Mouse (Mus musculus): Measurements from ENCODE around the gene 2210017I01Rik. TPM values are rescaled to one million over a fixed set of nuclear protein-coding genes. Genes with fewer than 3 reads are reported as not detected.

2210017I01Rik gene
- polyA plus RNA-seq, 1 experiment from 2014 or later = not detected

GRCm38 (mm10) chr3:92565418-92565817 lies 41.9 kb downstream of the 2210017I01Rik start:
- DNase-seq (ENCODE audit: low spot score) = no peak

Other genes starting within 250 kb of the 2210017I01Rik start
- 1.3 and 1.5 TPM in 2 replicates for gene Sprr2f, start 242.3 kb downstream of the 2210017I01Rik start, polyA plus RNA-seq (2015; fragmentation: Nextera tagmentation; extraction: Ambion mirVana)
- gene Sprr2h, start 221.8 kb downstream of the 2210017I01Rik start, polyA plus RNA-seq (2015; fragmentation: Nextera tagmentation; extraction: Ambion mirVana) = 0.39 TPM in 1 of 2 replicates, not detected in the other
- gene Sprr2i, start 199.5 kb downstream of the 2210017I01Rik start, polyA plus RNA-seq (2015; fragmentation: Nextera tagmentation; extraction: Ambion mirVana) = 1.7 and 2.3 TPM in 2 replicates
- 0.19 and 0.29 TPM in 2 replicates for gene Sprr2j-ps, start 189.4 kb downstream of the 2210017I01Rik start, polyA plus RNA-seq (2015; fragmentation: Nextera tagmentation; extraction: Ambion mirVana)
- 9.3 and 9.4 TPM in 2 replicates for gene Gm9774, start 178.1 kb downstream of the 2210017I01Rik start, polyA plus RNA-seq (2015; fragmentation: Nextera tagmentation; extraction: Ambion mirVana)
- gene Sprr2k, start 174.9 kb downstream of the 2210017I01Rik start, polyA plus RNA-seq (2015; fragmentation: Nextera tagmentation; extraction: Ambion mirVana) = 0.46 and 0.49 TPM in 2 replicates
- 0.68 and 1.1 TPM in 2 replicates for gene Sprr1b, start 168.7 kb downstream of the 2210017I01Rik start, polyA plus RNA-seq (2015; fragmentation: Nextera tagmentation; extraction: Ambion mirVana)
- 1.4 TPM in 1 of 2 replicates, not detected in the other for gene Sprr3, start 148.8 kb downstream of the 2210017I01Rik start, polyA plus RNA-seq (2015; fragmentation: Nextera tagmentation; extraction: Ambion mirVana)
- 14.9 and 17.7 TPM in 2 replicates for gene Sprr1a, start 121.6 kb downstream of the 2210017I01Rik start, polyA plus RNA-seq (2015; fragmentation: Nextera tagmentation; extraction: Ambion mirVana)
- 1.1 TPM in 1 of 2 replicates, not detected in the other for gene Sprr4, start 107.0 kb downstream of the 2210017I01Rik start, polyA plus RNA-seq (2015; fragmentation: Nextera tagmentation; extraction: Ambion mirVana)
- gene 2310046K23Rik, start 73.0 kb downstream of the 2210017I01Rik start, polyA plus RNA-seq (2015; fragmentation: Nextera tagmentation; extraction: Ambion mirVana) = 0.46 TPM in 1 of 2 replicates, not detected in the other
- gene Ivl, start 33.8 kb downstream of the 2210017I01Rik start, polyA plus RNA-seq (2015; fragmentation: Nextera tagmentation; extraction: Ambion mirVana) = 0.14 and 0.25 TPM in 2 replicates
- 0.16 TPM in 1 of 2 replicates, not detected in the other for gene Smcp, start 18.5 kb downstream of the 2210017I01Rik start, polyA plus RNA-seq (2015; fragmentation: Nextera tagmentation; extraction: Ambion mirVana)
- not detected in 2 replicates for gene Lce6a, start 14.2 kb upstream of the 2210017I01Rik start, polyA plus RNA-seq (2015; fragmentation: Nextera tagmentation; extraction: Ambion mirVana)
- gene Lce1a1, start 40.8 kb upstream of the 2210017I01Rik start, polyA plus RNA-seq (2015; fragmentation: Nextera tagmentation; extraction: Ambion mirVana) = 0.34 TPM in 1 of 2 replicates, not detected in the other
- not detected in 2 replicates for gene Lce1b, start 49.4 kb upstream of the 2210017I01Rik start, polyA plus RNA-seq (2015; fragmentation: Nextera tagmentation; extraction: Ambion mirVana)
- gene Lce1a2, start 62.8 kb upstream of the 2210017I01Rik start, polyA plus RNA-seq (2015; fragmentation: Nextera tagmentation; extraction: Ambion mirVana) = 0.20 and 0.49 TPM in 2 replicates
- not detected in 2 replicates for gene Lce1c, start 71.8 kb upstream of the 2210017I01Rik start, polyA plus RNA-seq (2015; fragmentation: Nextera tagmentation; extraction: Ambion mirVana)
- not detected in 2 replicates for gene Lce1d, start 79.7 kb upstream of the 2210017I01Rik start, polyA plus RNA-seq (2015; fragmentation: Nextera tagmentation; extraction: Ambion mirVana)
- 0.27 and 0.39 TPM in 2 replicates for gene Lce1e, start 101.6 kb upstream of the 2210017I01Rik start, polyA plus RNA-seq (2015; fragmentation: Nextera tagmentation; extraction: Ambion mirVana)
- gene Lce1f, start 112.9 kb upstream of the 2210017I01Rik start, polyA plus RNA-seq (2015; fragmentation: Nextera tagmentation; extraction: Ambion mirVana) = not detected in 2 replicates
- gene Gm38119, start 131.6 kb upstream of the 2210017I01Rik start, polyA plus RNA-seq (2015; fragmentation: Nextera tagmentation; extraction: Ambion mirVana) = not detected in 2 replicates
- 0.14 TPM in 1 of 2 replicates, not detected in the other for gene Lce1g, start 144.8 kb upstream of the 2210017I01Rik start, polyA plus RNA-seq (2015; fragmentation: Nextera tagmentation; extraction: Ambion mirVana)
- 0.21 and 0.50 TPM in 2 replicates for gene Lce1h, start 157.6 kb upstream of the 2210017I01Rik start, polyA plus RNA-seq (2015; fragmentation: Nextera tagmentation; extraction: Ambion mirVana)
- gene Lce1i, start 171.4 kb upstream of the 2210017I01Rik start, polyA plus RNA-seq (2015; fragmentation: Nextera tagmentation; extraction: Ambion mirVana) = 0.24 and 0.26 TPM in 2 replicates
- gene Lce1j, start 183.0 kb upstream of the 2210017I01Rik start, polyA plus RNA-seq (2015; fragmentation: Nextera tagmentation; extraction: Ambion mirVana) = 1.4 and 1.5 TPM in 2 replicates
- gene Lce1k, start 200.4 kb upstream of the 2210017I01Rik start, polyA plus RNA-seq (2015; fragmentation: Nextera tagmentation; extraction: Ambion mirVana) = not detected in 2 replicates
- gene Kprp, start 219.8 kb upstream of the 2210017I01Rik start, polyA plus RNA-seq (2015; fragmentation: Nextera tagmentation; extraction: Ambion mirVana) = 0.04 and 0.10 TPM in 2 replicates
- gene Lce1l, start 243.8 kb upstream of the 2210017I01Rik start, polyA plus RNA-seq (2015; fragmentation: Nextera tagmentation; extraction: Ambion mirVana) = not detected in 2 replicates